Mouse (Mus musculus): ENCODE measurements around the gene Ccpg1.

Gene Ccpg1

GRCm38 (mm10) chr9:72985250-72986220 is at the start of gene Ccpg1, which contains the start of gene Ccpg1os:
Gene Ccpg1, plus strand, starts transcription at chr9:72985429.
Gene Ccpg1os, minus strand, starts transcription at chr9:72985382.
- DNase-seq: peak; percentile 95

- no peak for DNase-seq
Observed at GRCm38 (mm10) chr9:72936301-72936700, 48.9 kb upstream of the Ccpg1 start.

DNA sequence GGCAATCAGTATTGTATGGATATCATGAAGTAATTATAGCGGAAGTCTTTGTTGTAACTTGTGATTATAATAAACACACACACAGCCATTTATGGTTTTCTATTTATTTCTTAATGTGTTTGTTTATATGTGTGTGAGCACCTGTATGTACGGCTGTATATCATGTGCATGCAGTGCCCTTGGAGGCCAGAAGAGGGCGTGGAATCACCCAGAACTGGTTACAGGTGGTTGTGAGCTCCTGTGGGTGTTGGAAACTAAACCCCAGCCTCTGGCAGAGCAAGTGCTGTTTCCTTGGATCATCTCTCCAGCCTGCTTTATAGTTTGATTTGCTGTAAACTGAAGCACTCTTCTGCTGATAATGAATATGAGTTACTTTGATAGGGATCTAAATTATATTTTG is 41.8 kb upstream of the Ccpg1 start:
- DNase-seq: no peak

DNA sequence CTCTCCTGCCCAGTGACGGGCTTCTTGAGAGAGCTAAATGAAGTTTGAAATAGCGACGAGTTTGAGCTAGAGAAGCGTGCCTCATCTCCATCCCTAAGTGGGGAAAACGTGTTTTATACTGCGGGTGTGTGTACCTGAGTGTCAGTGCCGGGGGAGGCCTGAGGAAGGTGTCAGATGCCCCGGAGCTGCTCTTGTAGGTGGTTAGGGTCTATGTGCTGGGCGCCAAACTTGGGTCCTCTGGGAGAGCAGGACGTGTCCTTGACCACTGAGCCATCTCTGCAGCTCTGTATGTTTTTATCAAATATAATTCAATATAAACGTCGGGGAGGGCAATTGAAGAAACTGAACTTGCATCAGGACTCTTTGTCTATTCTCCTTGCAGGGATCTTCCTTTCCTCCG is 40.9 kb upstream of the Ccpg1 start:
- DNase-seq: no peak

GRCm38 (mm10) chr9:72947010-72947409 is 38.2 kb upstream of the Ccpg1 start:
- no peak for DNase-seq

DNA sequence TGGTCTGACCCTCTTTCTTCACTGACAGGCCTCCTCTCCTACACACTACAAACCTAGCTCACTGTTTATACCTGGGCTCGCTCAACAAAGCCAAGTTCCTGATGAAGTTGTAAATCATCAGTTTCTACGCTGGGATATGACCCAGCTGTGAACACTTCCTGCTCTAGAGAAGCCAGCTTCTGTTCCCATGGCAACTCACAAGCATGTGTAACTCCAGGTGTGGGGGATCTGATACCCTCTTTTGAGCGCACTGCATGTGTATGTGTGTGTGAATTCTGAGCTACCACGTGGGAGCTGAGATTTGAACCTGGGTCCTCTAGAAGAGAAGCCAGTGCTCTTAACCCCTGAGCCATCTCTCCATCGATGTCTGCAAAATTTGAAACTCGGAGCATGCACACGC is 35.7 kb upstream of the Ccpg1 start:
- no peak for DNase-seq

DNA sequence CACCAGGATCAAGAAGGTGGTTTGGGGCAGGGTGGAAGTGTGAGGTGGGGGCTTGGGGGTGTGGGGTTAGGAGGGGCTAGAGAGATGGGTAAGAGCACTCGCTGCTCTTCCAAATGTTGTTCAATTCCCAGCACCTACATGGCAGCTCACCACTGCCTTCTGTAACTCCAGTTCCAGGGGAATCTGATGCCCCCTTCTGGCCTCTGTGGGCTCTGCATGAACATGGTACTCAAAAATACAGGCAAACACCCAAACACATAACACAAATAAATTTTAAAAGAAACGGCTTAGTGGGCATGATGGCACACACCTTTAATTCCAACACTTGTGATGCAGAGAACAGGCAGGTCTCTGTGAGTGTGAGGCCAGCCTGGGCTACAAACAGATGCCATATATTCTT is 30.5 kb upstream of the Ccpg1 start:
- DNase-seq: no peak

DNA sequence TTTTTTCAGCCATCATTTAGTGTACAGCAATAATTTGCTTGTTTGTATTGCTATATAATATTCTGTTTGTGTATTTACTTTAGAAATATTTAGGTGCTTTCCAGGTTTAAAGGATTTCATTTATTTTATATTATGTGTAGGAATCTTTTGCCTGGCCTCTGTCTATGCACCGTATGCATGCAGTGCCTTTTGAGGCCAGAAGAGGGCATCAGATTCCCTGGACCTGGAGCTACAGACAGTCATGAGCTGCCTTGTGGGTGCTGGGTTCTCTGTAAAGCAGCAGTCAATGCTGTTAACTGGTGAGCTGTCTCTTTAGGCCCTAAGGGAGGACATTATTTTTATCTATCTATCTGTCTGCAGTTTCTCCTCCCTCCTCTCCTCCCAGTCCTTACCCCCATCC is 29.7 kb upstream of the Ccpg1 start:
- DNase-seq: peak; percentile 42

DNA sequence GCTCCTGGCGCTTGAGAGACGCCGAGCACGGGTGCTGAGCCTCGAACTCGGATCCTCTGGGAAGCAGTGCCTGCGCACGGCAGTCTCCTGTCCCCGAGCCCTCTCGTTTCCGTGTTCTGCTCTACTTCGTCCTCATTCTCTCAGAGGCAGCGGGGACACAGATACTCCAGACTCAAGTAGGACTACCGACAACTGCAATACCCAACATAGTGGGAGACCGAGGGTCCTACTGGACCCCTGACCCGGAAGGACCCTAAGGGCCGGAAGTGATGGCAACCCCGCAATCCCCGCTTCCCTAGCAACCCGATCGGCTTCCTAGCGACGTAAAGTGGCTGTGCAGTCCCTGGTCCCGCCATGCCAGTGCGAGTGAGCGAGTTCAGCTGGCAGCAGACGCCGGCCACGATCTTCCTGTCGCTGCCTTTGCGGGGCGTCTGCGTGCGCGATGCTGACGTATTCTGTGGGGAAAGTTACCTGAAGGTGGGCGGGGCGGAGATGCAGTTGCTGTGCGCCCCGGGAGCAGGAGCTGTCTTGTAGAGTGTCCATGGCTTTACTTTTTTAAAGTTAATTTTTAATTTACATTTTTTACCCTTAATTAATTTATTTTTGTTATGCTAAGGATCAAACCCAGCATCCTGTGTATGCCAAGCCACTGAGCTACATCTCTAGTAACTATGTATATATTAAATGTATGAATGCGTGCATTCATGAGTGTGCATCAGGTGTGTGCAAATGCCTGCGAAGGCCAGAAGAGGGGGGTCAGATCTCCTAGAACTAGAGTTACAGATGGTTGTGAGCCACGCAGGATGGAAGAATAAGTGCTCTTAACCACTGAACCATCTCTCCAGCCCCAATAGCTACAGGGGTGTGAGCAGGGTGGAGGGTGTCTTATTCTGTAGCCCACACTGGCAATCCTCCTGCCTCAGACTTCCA is 26.4 kb upstream of the Ccpg1 start, which contains the start of the genes Dyx1c1 and Gm44503:
Gene Dyx1c1, plus strand, starts transcription at position 265 of the 930 bp plus-strand sequence.
Gene Gm44503, plus strand, starts transcription at position 332 of the 930 bp plus-strand sequence.
- DNase-seq: peak; percentile 76

DNA sequence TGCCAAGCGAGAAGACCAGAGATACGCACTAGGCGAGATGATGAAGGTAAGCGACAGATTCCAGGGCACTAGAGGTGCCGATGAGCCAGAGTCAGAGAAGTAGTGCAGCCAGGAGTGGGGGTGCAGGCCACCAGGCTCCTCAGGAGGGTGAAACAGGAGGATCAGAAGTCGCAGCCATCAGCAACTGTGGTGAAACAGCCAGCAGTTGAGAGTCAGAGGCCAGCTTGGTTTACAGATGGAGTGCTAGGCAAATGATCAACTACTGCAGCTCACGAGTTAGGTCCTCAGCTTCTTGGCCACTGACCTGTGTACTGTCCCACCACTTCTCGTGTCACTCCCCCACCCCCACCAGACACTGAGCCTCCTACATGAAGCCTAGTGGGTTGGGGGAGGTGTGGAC is 23.9 kb upstream of the Ccpg1 start:
- no peak for DNase-seq

DNA sequence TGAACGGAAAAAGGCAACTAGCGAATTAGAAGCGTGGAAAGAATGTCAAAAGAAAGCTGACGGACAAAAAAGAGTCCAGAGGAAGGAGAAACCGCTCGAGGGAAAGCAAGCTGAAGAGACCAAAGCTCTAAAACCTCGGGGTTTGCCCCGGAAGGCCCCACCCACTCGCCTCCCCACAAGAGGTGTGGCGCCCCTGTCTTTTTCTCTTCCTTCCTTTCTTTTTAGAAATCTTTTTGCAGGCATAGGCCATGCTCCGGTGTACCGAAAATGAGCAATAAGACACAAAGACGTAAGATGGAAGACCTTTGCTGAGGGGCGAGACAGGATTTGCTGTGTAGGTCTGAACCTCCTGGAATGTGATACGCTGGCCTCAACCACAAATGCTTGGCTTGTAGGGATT is 23.3 kb upstream of the Ccpg1 start:
- DNase-seq: no peak

GRCm38 (mm10) chr9:72968349-72969061 is 16.7 kb upstream of the Ccpg1 start:
- peak; percentile 37 for DNase-seq

DNA sequence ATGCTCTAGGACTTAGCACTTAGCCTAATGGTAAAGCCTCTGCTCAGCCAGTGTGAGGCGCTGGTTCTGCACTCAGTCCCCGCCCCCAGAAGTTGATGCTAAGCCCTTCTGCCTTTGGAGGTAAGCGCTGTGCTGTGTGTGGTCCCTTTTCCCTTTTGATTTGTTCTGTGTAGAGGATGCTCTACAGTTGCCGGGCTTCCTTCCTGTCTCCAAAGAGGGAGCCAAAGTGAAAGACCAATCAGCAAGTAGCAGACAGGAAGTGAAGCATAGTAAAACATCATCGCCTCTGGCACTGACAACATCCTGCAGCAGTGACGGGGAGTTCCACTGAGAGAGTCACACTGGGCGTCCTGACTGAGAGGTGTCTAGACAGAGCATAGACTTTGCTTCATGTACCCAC is 15.4 kb upstream of the Ccpg1 start:
- no peak for DNase-seq

- no peak for DNase-seq
Observed at GRCm38 (mm10) chr9:72972435-72972834, 12.8 kb upstream of the Ccpg1 start.

DNA sequence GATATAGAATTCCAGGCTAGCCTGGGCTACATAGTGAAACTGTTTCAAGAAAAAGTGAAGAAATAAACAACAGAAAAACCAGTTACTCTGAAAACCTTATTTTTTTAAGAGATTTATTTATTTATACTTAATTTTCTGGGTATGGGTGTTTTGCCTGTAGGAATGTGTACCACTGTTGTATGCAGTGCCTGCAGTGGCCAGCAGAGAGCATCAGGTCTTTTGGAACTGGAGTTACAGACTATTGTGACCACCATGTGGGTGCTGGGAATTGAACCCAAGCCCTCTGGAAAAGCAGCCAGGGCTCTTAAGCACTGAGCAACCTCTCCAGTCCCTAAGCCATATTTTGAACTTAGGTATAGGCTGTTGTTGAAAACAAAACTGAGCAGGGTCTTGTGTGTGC is 12.2 kb upstream of the Ccpg1 start:
- no peak for DNase-seq

- no peak for DNase-seq
Observed at GRCm38 (mm10) chr9:72974734-72975133, 10.5 kb upstream of the Ccpg1 start.

DNA sequence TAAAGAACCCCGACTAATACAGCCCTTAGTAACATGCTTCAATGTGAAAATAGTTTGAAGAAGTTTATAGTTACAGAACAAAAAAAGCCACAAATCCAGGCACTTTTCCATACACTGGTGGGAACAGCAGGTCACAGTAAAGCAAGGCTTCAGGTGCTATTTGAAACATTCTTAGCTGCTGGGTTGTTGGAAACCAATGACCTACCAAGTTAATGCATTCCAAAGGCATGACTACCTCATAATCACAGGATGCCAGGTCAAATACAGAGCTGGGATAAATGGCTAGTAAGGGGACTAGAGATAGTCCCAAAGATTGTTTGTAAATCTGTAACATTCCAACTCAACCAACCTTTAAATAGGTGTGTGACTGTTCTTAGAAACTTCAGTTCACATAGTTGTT is 10.0 kb upstream of the Ccpg1 start:
- DNase-seq: no peak

- DNase-seq: no peak
Observed at GRCm38 (mm10) chr9:72983066-72983465, 2.2 kb upstream of the Ccpg1 start.

GRCm38 (mm10) chr9:72987703-72988102 is 2.5 kb downstream of the Ccpg1 start:
- DNase-seq: no peak

GRCm38 (mm10) chr9:72988706-72989105 is 3.5 kb downstream of the Ccpg1 start:
- no peak for DNase-seq

- no peak for DNase-seq
Observed at GRCm38 (mm10) chr9:72991420-72991819, 6.2 kb downstream of the Ccpg1 start.

GRCm38 (mm10) chr9:72992576-72992975 is 7.3 kb downstream of the Ccpg1 start:
- no peak for DNase-seq

DNA sequence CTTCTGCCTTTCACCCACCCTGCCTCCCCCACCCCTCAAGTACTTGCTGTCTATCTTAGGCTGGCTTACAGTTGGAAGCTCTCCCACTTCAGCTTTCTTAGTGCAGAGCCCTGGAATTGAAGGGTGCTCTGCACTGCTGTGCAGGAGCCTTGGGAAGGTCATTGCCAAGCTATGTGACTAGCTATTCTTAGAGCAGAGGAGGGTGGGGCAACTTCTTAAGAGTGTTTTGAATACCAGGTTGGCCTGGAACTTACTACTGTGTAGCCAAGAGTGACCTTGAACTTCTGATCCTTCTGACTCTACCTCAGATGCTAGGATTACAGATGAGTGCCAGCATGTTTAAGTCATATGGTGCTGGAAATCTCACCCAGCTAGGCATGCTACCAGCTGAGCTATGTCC is 10.9 kb downstream of the Ccpg1 start:
- DNase-seq: no peak
